Mouse (Mus musculus) testis, adult 2 months (tissue): ENCODE data around the gene Cux1.

Experiments used
- CTCF ChIP-seq: fragments of 200-500 bp; IDR thresholded peaks from 2 replicates; pipeline ENCODE4 v1.5.1; 2012; ENCODE audit warnings: low read depth, mild to moderate bottlenecking, inconsistent platforms, low read length, moderate library complexity; ENCODE audit not compliant: control insufficient read depth, insufficient read depth, insufficient replicate concordance
- POLR2A ChIP-seq: fragments of 200-500 bp; IDR thresholded peaks from 2 replicates; pipeline ENCODE4 v1.6.1; 2012; ENCODE audit warnings: low read depth, mild to moderate bottlenecking, inconsistent platforms, low read length, moderate library complexity; ENCODE audit not compliant: control insufficient read depth

GRCm38 (mm10) chr5:136362473-136363230 is 204.6 kb downstream of the Cux1 start:
- TF ChIP-seq CTCF (no peak), POLR2A (no peak)
